Mouse (Mus musculus) adrenal gland, adult 10 weeks (tissue): Measurements from ENCODE around the gene 1700022I11Rik. TPM values are rescaled to one million over a fixed set of nuclear protein-coding genes. Genes with fewer than 3 reads are reported as not detected.

Experiments used
- polyA plus RNA-seq: library from polyadenylated mRNA; stranded (reverse); fragments of 350-450 nt; fragmentation: Illumina TruSeq; extraction: RNeasy Lipid Tissue Mini Kit (QIAGEN cat#74804); gene quantifications from one replicate; pipeline ENCODE4 v1.2.3, GENCODE M21; 2014; ENCODE audit warnings: low read depth, low replicate concordance

The 1700022I11Rik gene
- polyA plus RNA-seq, result not detected

DNA sequence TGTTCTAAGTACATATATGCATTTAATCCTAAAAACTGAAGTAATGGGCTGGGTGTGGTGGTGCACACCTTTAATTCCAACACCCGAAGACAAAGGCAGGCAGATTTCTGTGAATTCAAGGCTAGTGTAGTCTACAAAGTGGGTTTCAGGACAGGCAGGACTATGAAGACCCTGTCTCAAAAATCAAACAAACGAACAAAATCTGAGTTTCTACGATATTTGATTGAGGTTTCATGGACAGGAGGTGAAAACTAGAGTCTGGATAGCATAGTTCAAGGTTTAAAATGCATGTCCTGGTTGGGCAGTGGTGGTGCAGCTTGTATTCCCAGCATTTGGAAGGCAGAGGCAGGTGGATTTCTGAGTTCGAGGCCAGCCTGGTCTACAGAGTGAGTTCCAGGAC is at the start of gene 1700022I11Rik:
1700022I11Rik (plus strand) TSS at position 301 of the 400 bp plus-strand sequence.

DNA sequence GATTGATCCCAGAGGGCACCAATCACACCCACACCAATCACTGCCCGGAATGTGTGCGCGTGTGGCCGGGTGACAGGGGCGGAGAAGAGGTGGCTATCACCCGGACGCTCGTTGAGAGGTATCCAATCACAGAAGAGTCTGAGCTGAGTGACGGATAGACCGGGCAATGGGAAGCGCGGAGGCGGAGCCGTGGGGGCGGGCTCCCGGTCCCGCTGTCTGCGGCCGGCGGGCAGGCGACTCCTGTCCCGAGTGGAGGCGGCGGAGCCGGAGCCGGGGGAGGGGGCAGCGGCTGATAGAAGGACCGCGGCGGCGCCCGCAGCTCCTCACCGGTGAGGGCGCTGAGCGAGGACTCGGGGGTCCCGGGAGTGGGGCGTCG is 19.7 kb upstream of the 1700022I11Rik start, which contains the start of gene Dnajb5:
Dnajb5 (plus strand) TSS at position 139 of the 376 bp plus-strand sequence.

GRCm38 (mm10) chr4:43000141-43000986 is 31.0 kb downstream of the 1700022I11Rik start, which contains the start of gene Vcp:
Gene Vcp (minus strand): TSS chr4:43000507.

GRCm38 (mm10) chr4:43010161-43011038 is 41.0 kb downstream of the 1700022I11Rik start, which contains the start of gene Fancg:
Gene Fancg (minus strand): TSS chr4:43010506.

DNA sequence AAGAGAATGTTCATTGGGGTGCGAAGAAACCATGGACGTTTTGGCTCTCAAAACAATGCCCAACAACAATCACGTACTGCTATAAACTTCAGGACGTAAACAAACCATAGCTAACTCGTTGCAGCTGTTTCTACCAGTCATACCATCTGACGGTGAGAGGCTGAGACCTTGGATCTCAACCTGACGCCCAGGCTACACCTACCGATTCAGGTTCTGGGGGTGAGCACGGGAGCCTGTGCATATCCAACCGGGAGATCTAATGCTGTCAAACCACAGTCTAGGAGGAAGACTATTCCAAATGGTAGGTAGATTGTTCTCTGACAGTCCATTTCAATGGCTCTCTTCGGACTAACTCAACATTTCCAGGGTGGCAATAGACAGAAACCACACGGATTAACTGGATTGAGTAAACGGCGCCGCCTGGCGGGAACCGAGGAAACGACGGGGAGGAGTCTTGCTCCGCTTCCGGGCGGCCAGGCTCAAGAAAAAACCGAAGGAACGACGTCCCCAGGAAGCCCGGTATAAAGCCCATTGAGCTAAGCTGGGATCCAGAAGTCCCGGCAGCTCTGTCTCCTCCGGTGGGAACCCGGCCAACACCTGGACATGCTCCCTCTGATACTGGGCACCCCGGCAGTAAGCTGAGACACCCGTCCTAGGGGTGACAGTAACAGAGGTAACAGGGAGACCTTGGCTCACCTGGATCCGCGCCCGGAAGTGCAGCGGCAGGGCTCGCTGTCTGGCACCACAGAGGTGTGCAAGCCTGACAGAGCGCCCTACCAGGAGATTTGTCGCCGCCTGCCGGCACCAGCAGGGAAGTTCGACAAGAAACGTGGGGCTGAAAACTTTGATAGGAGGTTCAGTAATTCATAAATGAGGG is 55.9 kb downstream of the 1700022I11Rik start, which contains the start of gene Pigo:
Pigo (minus strand) TSS at position 736 of the 877 bp plus-strand sequence.

DNA sequence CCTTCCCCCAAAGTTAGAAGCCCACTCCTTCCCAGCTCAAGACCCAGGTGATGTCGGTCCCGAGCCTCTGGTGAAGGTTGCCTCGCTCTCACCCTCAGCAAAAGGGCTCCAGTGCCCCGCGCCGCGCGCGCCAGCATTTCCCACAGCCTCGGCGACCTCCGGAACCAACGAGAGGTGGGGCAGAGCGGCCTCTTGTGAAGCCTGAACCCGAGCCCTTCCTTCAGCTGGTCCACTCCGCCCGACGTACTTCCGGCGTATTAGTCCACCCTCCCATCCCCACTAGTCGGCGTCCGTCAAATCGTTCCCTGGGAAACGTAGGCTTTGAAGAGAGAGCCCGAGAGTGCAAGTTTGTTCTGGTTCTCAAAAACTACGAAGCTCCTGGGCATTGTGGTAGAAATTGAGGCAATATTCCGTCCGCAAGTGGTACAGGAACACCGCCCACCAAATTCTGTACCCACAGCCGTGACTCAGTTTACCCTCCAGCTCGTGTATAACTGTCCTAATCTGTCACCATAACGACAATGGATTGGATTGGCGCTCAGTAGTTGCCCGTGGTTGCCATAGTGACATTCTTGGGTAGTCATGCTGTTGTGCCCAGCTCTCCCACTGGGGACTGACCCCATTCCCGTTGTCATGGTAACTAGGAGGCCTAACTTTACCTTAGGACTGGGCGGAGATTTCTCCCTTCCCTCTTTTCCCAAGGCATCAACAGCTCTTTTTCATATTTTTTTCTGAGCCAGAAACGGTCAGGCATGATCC is 62.0 kb downstream of the 1700022I11Rik start, which contains the start of gene Stoml2:
Stoml2 (minus strand) TSS at position 474 of the 759 bp plus-strand sequence.

Other genes starting within 250 kb of the 1700022I11Rik start
- not detected for gene 4930578G10Rik, start 234.1 kb upstream of the 1700022I11Rik start, polyA plus RNA-seq
- 1.5 TPM for gene Ccl19, start 213.0 kb upstream of the 1700022I11Rik start, polyA plus RNA-seq
- gene Ccl21a, start 195.6 kb upstream of the 1700022I11Rik start, polyA plus RNA-seq, result not detected
- not detected for gene Fam205a1, start 115.7 kb upstream of the 1700022I11Rik start, polyA plus RNA-seq
- gene Gm12394, start 112.8 kb upstream of the 1700022I11Rik start, polyA plus RNA-seq, result not detected
- gene Fam205c, start 95.4 kb upstream of the 1700022I11Rik start, polyA plus RNA-seq, result not detected
- gene Phf24, start 52.9 kb upstream of the 1700022I11Rik start, polyA plus RNA-seq, result 0.87 TPM
- 0.99 TPM for gene Dnajb5, start 19.8 kb upstream of the 1700022I11Rik start, polyA plus RNA-seq
- gene Vcp, start 30.9 kb downstream of the 1700022I11Rik start, polyA plus RNA-seq, result 319 TPM
- 4.7 TPM for gene Fancg, start 40.9 kb downstream of the 1700022I11Rik start, polyA plus RNA-seq
- gene Pigo, start 56.2 kb downstream of the 1700022I11Rik start, polyA plus RNA-seq, result 1.6 TPM
- 46.2 TPM for gene Stoml2, start 62.1 kb downstream of the 1700022I11Rik start, polyA plus RNA-seq
- 5.7 TPM for gene Fam214b, start 76.6 kb downstream of the 1700022I11Rik start, polyA plus RNA-seq
- gene Unc13b, start 89.3 kb downstream of the 1700022I11Rik start, polyA plus RNA-seq, result 8.3 TPM